Mouse (Mus musculus): ENCODE measurements around the gene Klhl29. TPM values are rescaled to one million over a fixed set of nuclear protein-coding genes. Genes with fewer than 3 reads are reported as not detected.

Klhl29 gene
- polyA plus RNA-seq, 1 experiment: 0.02 TPM

DNA sequence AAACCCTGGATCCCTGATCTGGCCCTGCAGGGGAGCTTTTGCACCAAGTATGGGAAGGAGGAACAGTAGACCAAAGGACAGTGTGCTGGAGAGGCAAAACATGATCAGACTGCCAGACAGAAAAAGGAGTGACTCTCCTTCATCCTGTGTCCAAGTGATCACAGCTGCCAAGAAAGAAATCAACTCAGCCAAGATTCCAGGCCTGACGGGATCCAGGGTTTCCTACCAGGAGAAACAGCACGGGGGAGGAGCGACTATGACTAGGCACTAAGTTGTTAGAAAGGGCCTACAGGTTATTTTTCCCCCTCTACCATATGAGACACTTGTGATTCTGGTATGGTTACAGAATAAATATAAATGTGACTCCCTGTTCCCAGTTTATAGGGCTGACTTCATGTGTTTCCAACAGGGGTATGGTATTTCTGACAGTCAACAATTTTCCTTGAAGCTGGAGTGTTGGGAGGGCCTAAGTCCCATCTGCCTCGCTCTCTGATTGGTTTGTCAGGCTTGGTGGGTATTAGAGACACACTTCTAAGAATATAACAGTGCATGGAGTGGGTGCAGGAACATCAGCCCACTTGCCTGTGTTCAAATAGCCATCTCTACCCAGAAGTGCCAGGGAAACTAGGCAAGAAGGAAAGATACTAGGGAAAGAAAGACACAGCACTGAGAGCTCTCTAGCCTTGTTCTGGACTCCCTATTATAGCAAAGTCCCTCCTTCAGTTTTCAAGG, 102.0 kb downstream of the Klhl29 start:
- Histone ChIP-seq H3K36me3 (ENCODE audit: control insufficient read depth, insufficient read depth) (no peaks in the 10 kb centered on the region), H3K4me2 (ENCODE audit: low read depth) (no peak overlapping the region), H3ac (ENCODE audit: control insufficient read depth, insufficient read length) (no peak overlapping the region), H3K79me2 (ENCODE audit: control insufficient read depth, insufficient read depth) (no peaks in the 10 kb centered on the region), H3K4me3 (no peak overlapping the region), H3K27me3 (ENCODE audit: control insufficient read depth, insufficient read depth, insufficient read length) (peaks cover 4% of the 10 kb centered on the region)
- no peak for TF ChIP-seq E2F4 (IDR thresholded peaks at IDR 0.05; ENCODE audit: insufficient read depth)
- TF ChIP-seq TCF3 (IDR thresholded peaks at IDR 0.05; ENCODE audit: insufficient read length, low read depth): no peak
- no peak for TF ChIP-seq USF1 (IDR thresholded peaks at IDR 0.05; ENCODE audit: low read depth)
- TF ChIP-seq MYOD1 (IDR thresholded peaks at IDR 0.05; ENCODE audit: control insufficient read depth in 1 of 3, insufficient read length in 2 of 3, low read depth in 2 of 3): no peak
- no peak for TF ChIP-seq MAX (IDR thresholded peaks at IDR 0.05; ENCODE audit: low read depth)
- TF ChIP-seq POLR2AphosphoS2 (IDR thresholded peaks at IDR 0.05; ENCODE audit: insufficient read length, low read depth): no peak
- TF ChIP-seq TCF12 (IDR thresholded peaks at IDR 0.05; ENCODE audit: insufficient read depth, poor library complexity, severe bottlenecking): no peak
- TF ChIP-seq MYOG (IDR thresholded peaks at IDR 0.05; ENCODE audit: control insufficient read depth in 1 of 3, insufficient read depth in 1 of 3, insufficient read length in 2 of 3, low read depth in 2 of 3): no peak
- no peak for TF ChIP-seq SRF (IDR thresholded peaks at IDR 0.05; ENCODE audit: control insufficient read depth, insufficient read length, low read depth)
- TF ChIP-seq POLR2A (IDR thresholded peaks at IDR 0.05; ENCODE audit: insufficient read length, low read depth): no peak
- TF ChIP-seq CEBPB (IDR thresholded peaks at IDR 0.05; ENCODE audit: insufficient read depth, poor library complexity, severe bottlenecking): no peak
- no peak for TF ChIP-seq REST (IDR thresholded peaks at IDR 0.05; ENCODE audit: insufficient read depth, insufficient read length)

DNA sequence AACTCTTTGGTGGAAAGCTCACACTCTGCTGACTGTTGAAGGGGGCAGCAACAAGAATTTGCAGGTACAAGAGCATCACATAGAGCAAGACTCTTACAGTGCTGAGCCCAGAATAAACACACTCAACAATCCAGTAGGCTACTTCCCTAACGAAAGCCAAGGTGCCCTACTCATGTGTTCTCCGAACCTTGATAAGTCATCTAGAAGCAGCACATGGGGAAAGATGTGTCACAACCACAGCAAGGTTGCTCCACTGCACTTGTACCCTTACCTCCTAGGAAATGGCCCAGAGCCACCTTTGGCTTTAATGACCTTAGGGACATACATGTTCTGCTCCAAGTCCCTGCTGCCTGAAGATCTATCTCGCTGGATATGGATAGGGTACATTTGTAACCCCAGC, 105.0 kb downstream of the Klhl29 start:
- H3K4me2 ChIP-seq (ENCODE audit: low read depth): no peak overlapping the region
- peaks cover 4% of the 10 kb centered on the region for H3K27me3 ChIP-seq (ENCODE audit: control insufficient read depth, insufficient read depth, insufficient read length)
- no peak overlapping the region for H3K4me3 ChIP-seq
- H3K36me3 ChIP-seq (ENCODE audit: control insufficient read depth, insufficient read depth): no peaks in the 10 kb centered on the region
- H3ac ChIP-seq (ENCODE audit: control insufficient read depth, insufficient read length): no peak overlapping the region
- H3K79me2 ChIP-seq (ENCODE audit: control insufficient read depth, insufficient read depth): no peaks in the 10 kb centered on the region
- no peak for TF ChIP-seq POLR2AphosphoS2 (IDR thresholded peaks at IDR 0.05; ENCODE audit: insufficient read length, low read depth)
- no peak for TF ChIP-seq E2F4 (IDR thresholded peaks at IDR 0.05; ENCODE audit: insufficient read depth)
- TF ChIP-seq MAX (IDR thresholded peaks at IDR 0.05; ENCODE audit: low read depth): no peak
- no peak for TF ChIP-seq TCF12 (IDR thresholded peaks at IDR 0.05; ENCODE audit: insufficient read depth, poor library complexity, severe bottlenecking)
- TF ChIP-seq MYOD1 (IDR thresholded peaks at IDR 0.05; ENCODE audit: control insufficient read depth in 1 of 3, insufficient read length in 2 of 3, low read depth in 2 of 3): no peak
- no peak for TF ChIP-seq POLR2A (IDR thresholded peaks at IDR 0.05; ENCODE audit: insufficient read length, low read depth)
- no peak for TF ChIP-seq CEBPB (IDR thresholded peaks at IDR 0.05; ENCODE audit: insufficient read depth, poor library complexity, severe bottlenecking)
- no peak for TF ChIP-seq TCF3 (IDR thresholded peaks at IDR 0.05; ENCODE audit: insufficient read length, low read depth)
- no peak for TF ChIP-seq REST (IDR thresholded peaks at IDR 0.05; ENCODE audit: insufficient read depth, insufficient read length)
- no peak for TF ChIP-seq USF1 (IDR thresholded peaks at IDR 0.05; ENCODE audit: low read depth)

DNA sequence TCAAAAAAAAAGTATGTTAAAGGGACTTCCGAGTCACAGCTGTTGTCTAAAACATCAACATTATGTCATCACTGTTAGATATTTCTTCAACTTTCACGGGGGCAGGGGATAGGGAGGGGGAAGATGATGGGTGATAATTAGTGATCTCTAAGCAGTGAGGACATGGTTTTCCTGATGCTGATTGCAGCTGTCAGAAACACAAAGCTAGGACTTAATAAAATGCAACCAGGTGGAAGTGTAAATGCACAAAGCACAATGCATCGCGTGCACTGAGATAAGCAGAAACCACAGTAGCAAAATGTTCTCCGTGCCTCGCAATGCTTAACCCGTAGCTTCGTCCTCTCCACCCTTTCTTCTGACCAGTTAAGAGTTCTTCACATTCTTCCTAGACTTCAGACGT, 105.5 kb downstream of the Klhl29 start:
- Histone ChIP-seq H3K4me2 (ENCODE audit: low read depth) (no peak overlapping the region), H3K4me3 (no peak overlapping the region), H3K79me2 (ENCODE audit: control insufficient read depth, insufficient read depth) (no peaks in the 10 kb centered on the region), H3K36me3 (ENCODE audit: control insufficient read depth, insufficient read depth) (no peaks in the 10 kb centered on the region), H3K27me3 (ENCODE audit: control insufficient read depth, insufficient read depth, insufficient read length) (peaks cover 4% of the 10 kb centered on the region), H3ac (ENCODE audit: control insufficient read depth, insufficient read length) (no peak overlapping the region)
- TF ChIP-seq TCF3 (IDR thresholded peaks at IDR 0.05; ENCODE audit: insufficient read length, low read depth): no peak
- no peak for TF ChIP-seq CEBPB (IDR thresholded peaks at IDR 0.05; ENCODE audit: insufficient read depth, poor library complexity, severe bottlenecking)
- TF ChIP-seq TCF12 (IDR thresholded peaks at IDR 0.05; ENCODE audit: insufficient read depth, poor library complexity, severe bottlenecking): no peak
- TF ChIP-seq MYOG (IDR thresholded peaks at IDR 0.05; ENCODE audit: control insufficient read depth in 1 of 3, insufficient read depth in 1 of 3, insufficient read length in 2 of 3, low read depth in 2 of 3): no peak
- no peak for TF ChIP-seq SRF (IDR thresholded peaks at IDR 0.05; ENCODE audit: control insufficient read depth, insufficient read length, low read depth)
- no peak for TF ChIP-seq USF1 (IDR thresholded peaks at IDR 0.05; ENCODE audit: low read depth)
- TF ChIP-seq POLR2AphosphoS2 (IDR thresholded peaks at IDR 0.05; ENCODE audit: insufficient read length, low read depth): no peak
- no peak for TF ChIP-seq MAX (IDR thresholded peaks at IDR 0.05; ENCODE audit: low read depth)
- no peak for TF ChIP-seq E2F4 (IDR thresholded peaks at IDR 0.05; ENCODE audit: insufficient read depth)
- TF ChIP-seq POLR2A (IDR thresholded peaks at IDR 0.05; ENCODE audit: insufficient read length, low read depth): no peak

DNA sequence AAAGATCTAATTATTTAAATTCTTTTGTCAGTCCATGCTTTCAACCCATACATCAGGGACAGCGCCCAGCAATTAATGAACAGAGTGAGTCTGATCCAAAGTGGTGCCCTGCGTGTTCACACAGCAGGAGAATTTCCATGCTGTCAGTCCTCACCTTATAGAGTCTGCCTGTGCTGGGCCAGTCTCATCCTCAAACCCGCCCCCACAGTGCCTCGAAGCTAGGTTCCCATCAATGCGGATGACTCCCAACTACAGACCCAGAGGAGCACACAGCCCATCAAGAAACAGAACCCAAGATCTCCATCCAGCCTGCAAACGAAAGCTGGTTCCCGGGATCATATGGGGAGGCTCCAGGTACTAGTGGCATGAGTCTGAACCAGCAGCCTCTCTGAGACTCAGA, 106.4 kb downstream of the Klhl29 start:
- H3K4me2 ChIP-seq (ENCODE audit: low read depth): no peak overlapping the region

More for the DNA sequence above, 106.4 kb downstream of the Klhl29 start:
- Histone ChIP-seq H3K36me3 (ENCODE audit: control insufficient read depth, insufficient read depth) (no peaks in the 10 kb centered on the region), H3K4me3 (no peak overlapping the region), H3ac (ENCODE audit: control insufficient read depth, insufficient read length) (no peak overlapping the region), H3K27me3 (ENCODE audit: control insufficient read depth, insufficient read depth, insufficient read length) (peaks cover 4% of the 10 kb centered on the region), H3K79me2 (ENCODE audit: control insufficient read depth, insufficient read depth) (no peaks in the 10 kb centered on the region)
- TF ChIP-seq SRF (IDR thresholded peaks at IDR 0.05; ENCODE audit: control insufficient read depth, insufficient read length, low read depth): no peak
- TF ChIP-seq MYOD1 (IDR thresholded peaks at IDR 0.05; ENCODE audit: control insufficient read depth in 1 of 3, insufficient read length in 2 of 3, low read depth in 2 of 3): no peak
- no peak for TF ChIP-seq MAX (IDR thresholded peaks at IDR 0.05; ENCODE audit: low read depth)
- no peak for TF ChIP-seq REST (IDR thresholded peaks at IDR 0.05; ENCODE audit: insufficient read depth, insufficient read length)
- no peak for TF ChIP-seq MYOG (IDR thresholded peaks at IDR 0.05; ENCODE audit: control insufficient read depth in 1 of 3, insufficient read depth in 1 of 3, insufficient read length in 2 of 3, low read depth in 2 of 3)
- no peak for TF ChIP-seq TCF12 (IDR thresholded peaks at IDR 0.05; ENCODE audit: insufficient read depth, poor library complexity, severe bottlenecking)
- no peak for TF ChIP-seq POLR2A (IDR thresholded peaks at IDR 0.05; ENCODE audit: insufficient read length, low read depth)
- TF ChIP-seq USF1 (IDR thresholded peaks at IDR 0.05; ENCODE audit: low read depth): no peak
- no peak for TF ChIP-seq TCF3 (IDR thresholded peaks at IDR 0.05; ENCODE audit: insufficient read length, low read depth)
- TF ChIP-seq POLR2AphosphoS2 (IDR thresholded peaks at IDR 0.05; ENCODE audit: insufficient read length, low read depth): no peak
- TF ChIP-seq CEBPB (IDR thresholded peaks at IDR 0.05; ENCODE audit: insufficient read depth, poor library complexity, severe bottlenecking): no peak
- no peak for TF ChIP-seq E2F4 (IDR thresholded peaks at IDR 0.05; ENCODE audit: insufficient read depth)

All from myocyte (in vitro differentiated cells).